Mouse (Mus musculus) brain, embryonic 14.5 days (tissue): ENCODE data around the gene Rundc1.

ENCODE experiments used
- CTCF ChIP-seq: fragments of 200-500 bp; IDR thresholded peaks from 2 replicates; pipeline ENCODE4 v1.5.1; 2012; ENCODE audit warnings: inconsistent platforms, mild to moderate bottlenecking, moderate library complexity, borderline replicate concordance; ENCODE audit not compliant: insufficient read depth, insufficient read length; ENCODE audit errors: extremely low read depth
- POLR2A ChIP-seq: fragments of 200-500 bp; IDR thresholded peaks from 2 replicates; pipeline ENCODE4 v1.6.1; 2012; ENCODE audit warnings: mild to moderate bottlenecking, inconsistent platforms, borderline replicate concordance; ENCODE audit not compliant: poor library complexity, insufficient read depth, insufficient read length, severe bottlenecking; ENCODE audit errors: extremely low read depth

GRCm38 (mm10) chr11:101460321-101460720 lies 35.4 kb downstream of the Rundc1 start:
- no peak for TF ChIP-seq POLR2A
- no peak for TF ChIP-seq CTCF
